Mouse (Mus musculus): Measurements from ENCODE around the gene Kin. TPM values are rescaled to one million over a fixed set of nuclear protein-coding genes. Genes with fewer than 3 reads are reported as not detected.

Kin gene
- total RNA-seq, 2 experiments from 2014 or later = 8.9 to 9.4 TPM

DNA sequence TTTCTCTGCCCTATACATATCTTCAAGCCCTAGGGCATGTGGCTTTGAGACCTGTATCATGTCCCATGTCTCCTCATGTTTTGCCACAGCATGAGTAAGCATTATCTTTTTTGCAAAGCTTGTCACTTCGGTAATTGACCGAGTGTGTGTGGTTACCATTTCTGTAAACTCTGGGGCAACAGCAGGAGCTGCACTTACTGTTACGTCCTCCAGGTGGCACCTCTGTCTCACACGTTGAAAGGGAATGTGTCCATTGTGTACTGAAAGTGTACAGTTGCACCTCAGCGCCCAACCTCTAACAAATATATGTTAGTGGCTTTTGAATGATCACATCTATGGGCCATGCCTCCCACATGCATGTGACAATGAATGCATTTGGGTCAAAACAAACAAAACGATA, 20.8 kb downstream of the Kin start:
- peak; percentile 51 to 61 for DNase-seq
- intact Hi-C loops (cut with DNase I) = loop anchor here (1.0 to 2.0 kb wide), 2 partner anchors 42 to 187 kb away; no protein-coding TSS in a partner anchor

DNA sequence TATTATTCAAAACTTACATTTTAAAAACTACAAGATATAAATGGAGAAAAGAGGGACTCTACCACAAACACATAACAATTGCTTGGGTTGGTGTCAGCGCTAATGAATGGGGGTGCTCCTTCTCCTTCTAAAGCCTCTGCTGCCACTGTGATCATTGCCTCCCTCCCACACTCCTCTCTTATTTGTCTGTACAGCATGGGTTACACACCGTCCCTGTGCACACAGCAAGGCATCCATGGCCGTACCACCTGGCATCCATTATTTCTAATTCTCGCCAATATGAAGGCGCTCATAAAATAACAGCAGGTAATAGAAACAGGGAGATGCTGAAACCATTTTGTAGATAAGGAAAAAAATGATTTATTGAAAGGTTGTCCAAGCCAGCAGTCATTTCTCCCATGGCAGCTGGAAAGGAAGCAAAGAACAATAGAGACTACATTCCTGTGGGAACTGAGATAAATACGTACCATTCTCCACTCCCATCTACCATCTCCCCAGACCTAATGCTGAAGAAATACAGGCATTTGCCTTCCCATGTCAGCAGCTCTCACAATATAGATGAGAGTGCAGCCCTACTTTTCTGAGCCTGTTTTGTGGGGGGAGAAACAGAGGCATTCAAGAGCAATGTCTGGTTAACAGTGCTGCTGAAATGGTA, 28.3 kb downstream of the Kin start:
- intact Hi-C loops (cut with DNase I) = no loop called here
- no peak for DNase-seq

DNA sequence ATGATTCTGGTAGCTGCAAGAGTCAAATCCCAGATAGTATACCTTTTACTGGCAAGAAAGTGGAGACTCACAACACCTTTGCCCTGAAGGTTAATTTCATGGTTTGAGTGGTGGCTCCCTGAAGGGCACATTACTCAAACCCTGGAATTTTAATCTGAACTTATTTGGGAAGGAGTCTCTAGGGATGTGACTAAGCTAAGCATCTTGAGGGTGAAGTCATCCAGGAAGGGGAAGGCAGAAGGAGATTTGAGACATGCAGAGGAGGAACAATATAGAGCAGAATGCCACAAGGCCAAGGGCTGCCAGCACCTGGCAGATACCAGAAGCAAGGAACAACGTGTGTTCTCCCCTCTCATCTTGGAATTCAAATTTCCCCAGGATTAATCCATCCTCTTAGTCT, 38.4 kb downstream of the Kin start:
- DNase-seq = no peak
- intact Hi-C loops (cut with DNase I) = no loop called here

DNA sequence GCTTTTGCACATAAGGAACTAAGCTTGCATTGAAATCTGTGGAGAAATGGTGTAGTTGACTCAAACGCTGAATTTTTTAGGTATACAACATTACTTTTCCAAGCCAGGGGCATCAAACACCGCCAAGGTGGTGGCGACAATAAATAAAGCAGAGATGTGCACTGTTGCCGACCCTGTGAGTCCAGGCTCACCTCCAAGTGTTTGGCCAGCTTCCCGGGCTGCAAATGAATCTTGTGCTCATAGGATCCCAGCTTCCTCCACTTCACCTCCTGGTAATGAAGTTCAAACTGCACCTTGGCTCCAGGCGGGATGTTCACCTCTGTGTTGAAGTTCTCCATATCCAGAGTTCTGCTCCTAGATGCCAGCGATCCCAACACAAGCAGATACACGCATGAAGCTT, 38.9 kb downstream of the Kin start:
- intact Hi-C loops (cut with DNase I) = no loop called here
- no peak for DNase-seq

DNA sequence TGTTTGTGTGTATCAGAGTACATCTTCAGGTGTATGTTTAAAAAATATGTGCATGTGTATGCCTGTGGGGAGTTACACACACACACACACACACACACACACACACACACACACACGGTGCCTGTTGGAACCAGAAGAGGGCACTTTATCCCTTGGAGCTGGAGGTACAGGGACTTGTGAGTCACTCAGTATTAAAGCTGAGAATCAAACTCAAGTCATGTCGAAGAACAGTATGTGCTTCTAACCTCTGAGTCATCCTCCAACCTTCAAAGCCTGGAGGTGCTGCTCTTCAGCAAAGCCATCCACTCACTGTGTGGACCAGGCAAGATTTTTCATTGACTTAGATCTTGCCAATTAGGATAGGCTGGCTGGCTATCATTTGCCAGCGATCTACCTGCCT, 41.4 kb downstream of the Kin start:
- intact Hi-C loops (cut with DNase I) = no loop called here
- no peak for DNase-seq

DNA sequence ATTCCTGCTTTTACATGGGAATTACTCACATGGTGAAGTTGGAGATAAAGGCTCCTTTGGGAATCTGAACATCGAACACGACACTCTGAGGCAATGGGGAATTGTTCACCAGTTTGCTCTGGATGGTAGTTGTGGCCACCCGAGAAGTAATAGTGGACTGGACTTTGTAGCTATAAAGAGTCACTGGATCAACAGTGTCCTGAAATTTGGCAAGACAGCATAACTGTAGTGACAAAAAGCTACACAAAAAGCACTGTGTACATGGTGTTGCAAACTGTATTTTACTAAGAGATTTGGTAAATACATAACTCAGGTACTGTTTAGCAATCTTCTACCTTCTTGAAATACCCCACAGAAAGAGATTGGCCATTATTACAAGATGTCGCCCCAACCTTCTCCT, 45.7 kb downstream of the Kin start:
- intact Hi-C loops (cut with DNase I) = no loop called here
- DNase-seq = no peak

DNA sequence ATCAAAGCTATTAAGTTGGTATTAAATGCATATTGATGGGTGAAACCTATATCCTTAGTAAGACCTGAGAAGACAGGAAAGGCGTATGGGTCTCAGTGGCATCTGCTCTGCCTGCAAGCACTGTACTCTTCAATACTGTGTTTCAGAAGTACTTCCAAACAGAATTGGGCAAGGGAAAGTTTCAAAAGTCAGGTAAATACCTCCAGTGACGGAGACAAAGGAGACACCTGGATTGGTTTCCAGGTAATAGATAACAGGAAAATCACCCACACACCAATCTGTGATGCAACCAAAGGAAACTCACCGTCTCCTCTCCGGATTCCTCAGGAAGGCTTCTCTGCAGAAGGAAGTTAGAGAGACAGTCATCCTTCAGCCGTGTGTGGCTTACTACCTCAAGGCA, 47.1 kb downstream of the Kin start:
- intact Hi-C loops (cut with DNase I) = no loop called here
- DNase-seq = no peak

DNA sequence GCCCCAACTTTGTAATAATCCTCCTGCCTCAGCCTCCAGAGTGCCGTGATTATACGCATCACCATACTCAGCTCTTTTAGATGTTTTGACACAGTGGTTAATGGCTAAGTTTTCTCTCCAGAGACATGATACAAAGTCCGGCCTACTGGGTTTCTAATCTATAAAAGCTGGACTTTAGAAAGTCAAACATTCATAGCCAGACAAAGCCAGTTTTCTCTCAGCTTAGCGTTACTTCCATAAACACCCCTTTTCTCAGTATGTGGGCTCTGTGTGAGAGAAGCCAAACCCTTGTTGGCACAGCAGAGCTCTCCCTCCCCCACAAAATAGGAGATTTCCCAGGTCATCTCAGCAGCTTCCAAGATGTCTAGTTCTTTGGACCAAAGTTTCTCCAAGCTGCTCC, 48.2 kb downstream of the Kin start:
- intact Hi-C loops (cut with DNase I) = no loop called here
- no peak for DNase-seq

DNA sequence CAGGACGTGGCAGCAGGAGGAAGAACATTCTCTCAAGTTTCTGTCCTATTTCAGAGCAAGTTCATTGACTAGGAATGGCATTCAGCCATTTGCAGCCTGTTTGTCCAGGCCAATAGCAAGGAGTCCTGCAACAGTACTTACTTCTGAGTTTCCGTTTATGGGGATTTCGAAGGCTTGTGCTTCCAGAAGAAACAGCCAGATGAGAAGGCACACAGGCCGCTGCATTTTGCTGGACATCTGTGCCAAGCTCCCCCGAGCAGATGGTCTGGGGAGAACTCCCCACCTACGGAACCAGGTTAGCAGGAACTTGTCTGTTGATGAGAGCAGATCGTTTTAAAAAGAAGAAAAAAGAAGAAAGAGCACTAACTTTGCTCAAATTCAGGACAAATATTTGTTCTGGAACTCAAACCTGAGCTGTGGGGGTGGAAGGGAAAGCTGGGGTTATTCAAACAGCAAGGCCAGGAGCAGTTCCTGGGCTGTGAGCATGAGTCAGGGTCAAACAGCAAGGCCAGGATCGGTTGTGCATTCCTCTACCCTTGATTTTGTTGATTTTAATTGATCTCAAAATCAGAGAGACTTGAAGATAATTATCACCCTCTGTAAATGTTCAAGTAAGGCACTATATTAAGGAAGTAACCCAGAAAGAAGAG, 50.1 kb downstream of the Kin start:
- DNase-seq = no peak
- intact Hi-C loops (cut with DNase I) = no loop called here

DNA sequence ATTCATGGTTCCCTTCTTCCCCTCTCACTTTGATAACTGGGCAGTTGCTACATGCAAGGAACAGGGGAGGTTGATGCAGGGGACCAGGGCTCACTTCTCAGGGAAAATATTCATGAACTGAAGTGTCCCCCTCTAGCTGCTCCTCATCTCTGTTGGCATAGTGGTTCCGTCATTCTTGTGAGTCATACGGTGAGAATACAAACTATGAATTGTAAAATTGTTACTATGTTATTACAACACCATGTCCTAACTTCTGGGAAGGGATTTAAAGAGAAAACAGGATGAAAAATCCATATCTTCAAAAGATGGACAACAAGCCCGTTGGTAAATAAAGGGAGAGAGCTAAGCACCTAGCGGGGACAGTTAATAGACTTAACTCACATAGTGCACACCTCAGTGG, 50.9 kb downstream of the Kin start, which contains the start of gene Itih2:
TSS of gene Itih2 (minus strand) at position 101 of the 400 bp plus-strand sequence.
- intact Hi-C loops (cut with DNase I) = no loop called here
- DNase-seq = no peak

DNA sequence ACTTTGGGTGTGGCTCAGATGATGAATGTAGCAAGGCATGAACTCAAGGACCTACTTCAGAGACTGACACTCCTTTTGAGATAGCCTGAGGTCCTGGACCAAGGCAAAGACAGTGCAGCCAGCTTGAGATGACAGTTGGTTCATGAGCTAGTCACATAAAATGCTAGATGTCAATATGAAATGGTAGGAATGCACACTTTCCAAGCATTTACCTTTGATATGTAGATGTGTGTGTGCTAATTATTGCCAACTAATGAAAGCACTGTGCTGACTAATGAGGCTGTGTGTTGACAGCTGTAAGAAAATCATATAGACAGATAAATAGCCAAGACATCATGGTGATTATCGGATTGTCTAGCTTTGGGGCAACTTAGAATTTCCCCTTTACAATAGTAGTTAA, 51.7 kb downstream of the Kin start:
- DNase-seq = no peak
- intact Hi-C loops (cut with DNase I) = no loop called here

DNA sequence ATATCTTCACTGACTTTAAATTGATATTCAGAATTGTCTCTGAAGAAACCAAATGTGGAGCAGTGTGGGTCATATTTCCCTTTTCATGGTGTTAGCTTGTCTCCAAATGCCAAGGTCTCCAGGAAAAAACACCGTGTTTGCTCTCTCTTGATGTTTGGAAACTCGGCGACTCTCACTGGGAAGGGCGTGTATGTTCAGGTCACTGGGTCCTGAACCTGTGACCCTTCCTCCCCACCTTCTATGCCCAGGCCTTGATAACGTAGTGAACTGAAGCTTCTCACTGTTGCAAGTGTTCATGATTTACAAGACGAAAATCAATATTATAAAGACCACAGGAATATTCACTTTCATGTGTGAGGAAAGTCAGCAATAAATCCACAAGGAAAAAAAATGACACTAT, 53.5 kb downstream of the Kin start:
- no peak for DNase-seq
- intact Hi-C loops (cut with DNase I) = no loop called here

DNA sequence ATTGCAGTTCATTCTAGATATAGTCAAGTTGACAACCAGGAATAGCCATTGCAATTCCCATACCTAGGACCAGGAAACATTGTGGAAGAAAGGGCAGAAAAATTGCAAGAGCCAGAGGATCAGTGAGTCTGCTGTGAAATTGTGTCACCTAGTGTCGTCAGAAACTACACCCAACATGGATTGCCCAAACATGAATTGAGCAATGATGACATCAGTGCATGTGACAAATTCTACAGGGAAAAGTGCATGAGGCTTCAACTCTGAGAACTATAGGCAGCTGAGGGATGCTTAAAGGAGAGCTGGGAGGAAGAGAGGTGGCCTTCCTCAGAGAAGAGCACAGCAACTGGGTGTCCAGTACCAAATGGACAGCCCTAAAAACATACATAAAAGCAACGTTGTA, 56.9 kb downstream of the Kin start:
- intact Hi-C loops (cut with DNase I) = no loop called here
- no peak for DNase-seq

DNA sequence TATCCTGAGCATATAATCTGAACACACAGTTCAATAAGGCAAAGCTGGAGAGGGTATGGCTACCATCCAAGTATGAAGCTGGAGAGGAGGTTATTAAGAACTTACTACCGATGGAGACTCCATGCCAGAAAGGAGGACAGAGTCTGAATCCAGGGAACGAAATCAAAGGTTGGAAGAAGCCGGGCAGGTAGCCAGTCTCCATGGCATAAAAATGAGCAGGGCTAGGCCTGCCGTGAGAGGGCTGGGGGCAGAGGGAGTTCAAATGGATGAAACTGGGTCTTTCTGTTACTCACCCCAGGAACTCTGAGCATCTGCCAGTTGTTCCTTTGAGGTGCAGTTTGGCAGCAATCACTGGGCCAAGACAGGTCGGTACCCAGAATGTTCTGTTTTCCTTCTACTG, 60.1 kb downstream of the Kin start:
- intact Hi-C loops (cut with DNase I) = no loop called here
- no peak for DNase-seq

Other genes starting within 250 kb of the Kin start
- gene 4930412O13Rik, start 199.3 kb upstream of the Kin start, total RNA-seq (2021) = not detected
- not detected for gene 9230102O04Rik, start 191.1 kb upstream of the Kin start, total RNA-seq (2021)
- gene Gata3, start 190.6 kb upstream of the Kin start, total RNA-seq (2021) = 1 to 10 TPM in 1 of 2 experiments, under 1 TPM in 1; 0.84 to 3.1 TPM
- gene Taf3, start 32.0 kb upstream of the Kin start, total RNA-seq (2021) = 1 to 10 TPM; 7.3 to 9.5 TPM
- 1,000 to 10,000 TPM; 1,309 to 1,324 TPM for gene Atp5c1, start 83 bp upstream of the Kin start, total RNA-seq (2021)
- gene Itih2, start 50.8 kb downstream of the Kin start, total RNA-seq (2021) = under 1 TPM; 0.37 to 0.67 TPM
- 10 to 100 TPM; 18.7 to 20.0 TPM for gene Itih5, start 73.0 kb downstream of the Kin start, total RNA-seq (2021)

All from heart, postnatal 14 days (tissue).